Mouse (Mus musculus) monocyte, adult 2 months (primary cell): Measurements from ENCODE around the gene Fcer2a.

Experiments used
- DNase-seq, 2 experiments: peaks; one replicate each; pipeline ENCODE4 v3.0.0; 2022; ENCODE audit warnings: low spot score in 2 of 2, low read depth in 1 of 2

Fcer2a gene

GRCm38 (mm10) chr8:3694121-3694520 lies at the start of gene Fcer2a:
Gene Fcer2a (minus strand): TSS chr8:3694175.
- DNase-seq, result no peak

GRCm38 (mm10) chr8:3736947-3737346 lies 43.0 kb upstream of the Fcer2a start:
- DNase-seq, result no peak

- DNase-seq, result no peak
These were observed 41.6 kb upstream of the Fcer2a start for GRCm38 (mm10) chr8:3735599-3735998.

- no peak for DNase-seq
These were observed 40.1 kb upstream of the Fcer2a start for GRCm38 (mm10) chr8:3734084-3734483.

GRCm38 (mm10) chr8:3721041-3721440 lies 27.1 kb upstream of the Fcer2a start:
- no peak for DNase-seq

GRCm38 (mm10) chr8:3720551-3720950 lies 26.6 kb upstream of the Fcer2a start, which contains the start of gene Clec4g:
Gene Clec4g (minus strand): TSS chr8:3720651.
- DNase-seq, result no peak

- peak; percentile 54 to 69 for DNase-seq
These were observed 24.6 kb upstream of the Fcer2a start for GRCm38 (mm10) chr8:3718559-3718958.

- no peak for DNase-seq
These were observed 23.5 kb upstream of the Fcer2a start for GRCm38 (mm10) chr8:3717321-3717954.

GRCm38 (mm10) chr8:3711646-3712045 lies 17.7 kb upstream of the Fcer2a start:
- DNase-seq, result peak in 1 of 2 experiments; percentile 17

GRCm38 (mm10) chr8:3710312-3710711 lies 16.3 kb upstream of the Fcer2a start:
- DNase-seq, result no peak

GRCm38 (mm10) chr8:3707611-3708010 lies 13.6 kb upstream of the Fcer2a start:
- no peak for DNase-seq

GRCm38 (mm10) chr8:3705711-3706110 lies 11.7 kb upstream of the Fcer2a start:
- no peak for DNase-seq

GRCm38 (mm10) chr8:3701491-3701890 lies 7.5 kb upstream of the Fcer2a start:
- no peak for DNase-seq

GRCm38 (mm10) chr8:3690774-3691173 lies 3.2 kb downstream of the Fcer2a start:
- no peak for DNase-seq

GRCm38 (mm10) chr8:3687537-3687936 lies 6.4 kb downstream of the Fcer2a start:
- no peak for DNase-seq

GRCm38 (mm10) chr8:3685422-3685821 lies 8.6 kb downstream of the Fcer2a start:
- DNase-seq, result no peak

- DNase-seq, result no peak
These were observed 9.4 kb downstream of the Fcer2a start for GRCm38 (mm10) chr8:3684530-3684929.

- DNase-seq, result no peak
These were observed 10.4 kb downstream of the Fcer2a start for GRCm38 (mm10) chr8:3683408-3684176.

GRCm38 (mm10) chr8:3682435-3682834 lies 11.5 kb downstream of the Fcer2a start:
- no peak for DNase-seq

GRCm38 (mm10) chr8:3679656-3680055 lies 14.3 kb downstream of the Fcer2a start:
- no peak for DNase-seq

- DNase-seq, result no peak
These were observed 14.7 kb downstream of the Fcer2a start for GRCm38 (mm10) chr8:3679236-3679635.

- no peak for DNase-seq
These were observed 15.1 kb downstream of the Fcer2a start for GRCm38 (mm10) chr8:3678831-3679230.
